Mouse (Mus musculus) CD4-positive, CD25-positive, alpha-beta regulatory T cell, adult 9 weeks (primary cell): ENCODE data around the gene Tfec. TPM values are rescaled to one million over a fixed set of nuclear protein-coding genes. Genes with fewer than 3 reads are reported as not detected.

Source experiments
- polyA plus RNA-seq: library from polyadenylated mRNA; unstranded; fragments of 100-300 nt; shearing (Covaris generic); gene quantifications from one replicate; pipeline ENCODE4 v1.2.1, GENCODE M21; 2017

Tfec gene
- polyA plus RNA-seq: 0.19 TPM

DNA sequence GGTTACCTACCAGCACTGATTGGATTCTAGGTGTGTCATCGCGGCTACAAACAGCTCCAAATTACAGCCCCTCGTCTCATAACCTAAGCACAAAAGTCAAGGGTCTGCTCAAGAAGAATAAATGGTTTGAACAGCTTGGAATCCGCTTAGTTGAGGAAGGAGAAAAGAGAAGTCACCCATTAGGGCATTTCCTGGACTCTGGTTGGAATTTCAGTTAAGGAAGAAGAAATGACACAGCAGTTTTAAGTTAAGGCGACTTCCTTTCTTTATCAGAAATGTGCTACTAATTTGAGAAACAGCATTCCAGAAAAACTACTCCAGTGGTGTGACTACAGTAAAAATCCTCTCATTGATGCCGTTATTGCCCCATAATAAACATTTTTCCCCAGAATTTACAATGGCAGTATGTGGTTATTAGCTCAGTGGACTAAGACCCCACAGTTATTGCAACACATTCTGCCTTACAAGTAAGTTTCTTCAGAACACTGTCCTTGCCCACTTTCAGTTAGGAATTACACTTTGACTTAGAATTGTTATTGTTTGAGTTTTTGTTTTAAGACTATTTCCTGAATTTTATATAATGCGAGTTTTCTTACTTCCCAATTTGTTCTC lies at the start of gene Tfec:
Gene Tfec, minus strand, starts transcription at position 191 of the 612 bp plus-strand sequence.

Other genes with a start within 250 kb of the Tfec start
- gene Tes, start 166.7 kb upstream of the Tfec start, polyA plus RNA-seq: 233 TPM